In genomic region chr2:91972121-91972566, GRCm38 (mm10) we compare ENCODE assay signal across 9 mouse cellular contexts. TPM values are rescaled to one million over a fixed set of nuclear protein-coding genes. Genes with fewer than 3 reads are reported as not detected.
DNase-seq lines count a peak whose midpoint lies in the region; ATAC-seq and TF ChIP-seq lines count a peak whose summit lies in the region.
"Had no signal": no experiment of that assay in that cellular context is flagged by ENCODE, and none has a peak within 500 bp of the region (broad histone marks: within the 10 kb centered on the region; RNA-seq: fewer than 3 reads in every experiment).

No protein-coding gene starts in this region.

- peaks cover 32% of the 10 kb centered on the region for H3K27me3 ChIP-seq in kidney, embryonic 16.5 days (ENCODE audit: insufficient read depth, low read length)
- H3K27me3 ChIP-seq in hindbrain, postnatal 0 days (ENCODE audit: insufficient read depth, low read length) = no peaks in the 10 kb centered on the region

- no peaks in the 10 kb centered on the region for H3K9me3 ChIP-seq in kidney, embryonic 16.5 days (ENCODE audit: low read length)
- H3K9me3 ChIP-seq in hindbrain, postnatal 0 days (ENCODE audit: low read length) = no peaks in the 10 kb centered on the region

- DNase-seq in kidney, adult 8-10 months = no peak
- DNase-seq in brain, adult 2 months (ENCODE audit: low read depth, low spot score) = peak; percentile 56
- DNase-seq in hindbrain, postnatal 0 days (ENCODE audit: low spot score) = no peak
- no peak for DNase-seq in layer of hippocampus, adult 9-11 months
- DNase-seq in left cerebral cortex, adult 18-20 months (ENCODE audit: low spot score in 2 of 2) = no peak

- H3K27ac ChIP-seq in kidney, embryonic 16.5 days (ENCODE audit: low read length) = peak overlapping the region; percentile 77
- H3K27ac ChIP-seq in hindbrain, postnatal 0 days = peak overlapping the region; percentile 73; the same call in 1 of the 2 replicates

- H3K9ac ChIP-seq in kidney, embryonic 16.5 days (replicated peaks; ENCODE audit: low read length) = no peak overlapping the region
- no peak overlapping the region for H3K9ac ChIP-seq in hindbrain, postnatal 0 days (replicated peaks; ENCODE audit: low read length)

- 21% methylated on average over 13 of the region's 13 CpGs for WGBS in kidney, embryonic 16.5 days
- WGBS in hindbrain, postnatal 0 days = 39% methylated on average over 13 of the region's 13 CpGs

- H3K4me2 ChIP-seq in kidney, embryonic 16.5 days (replicated peaks; ENCODE audit: low read depth, low read length) = no peak overlapping the region
- peak overlapping the region; percentile 11; the same call in 1 of the 2 replicates for H3K4me2 ChIP-seq in hindbrain, postnatal 0 days (ENCODE audit: low read depth, low read length)

- TF ChIP-seq CTCF in hindbrain, postnatal 0 days (IDR thresholded peaks at IDR 0.05; ENCODE audit: low read depth) = no peak

- H3K36me3 ChIP-seq in kidney, embryonic 16.5 days (ENCODE audit: insufficient read depth, low read length) = no peaks in the 10 kb centered on the region
- no peaks in the 10 kb centered on the region for H3K36me3 ChIP-seq in hindbrain, postnatal 0 days (ENCODE audit: insufficient read depth, low read length)

- H3K4me1 ChIP-seq in kidney, embryonic 16.5 days (ENCODE audit: insufficient read depth, low read length) = peaks cover 30% of the 10 kb centered on the region
- H3K4me1 ChIP-seq in hindbrain, postnatal 0 days (ENCODE audit: insufficient read depth, low read length) = peaks cover 12% of the 10 kb centered on the region

- ATAC-seq in kidney, embryonic 16.5 days (ENCODE audit: low FRiP score, low TSS enrichment) = peak; percentile 42
- ATAC-seq in hindbrain, postnatal 0 days = no peak
- ATAC-seq in megakaryocyte progenitor cell, adult 5-6 weeks (replicated peaks; ENCODE audit: poor library complexity) = peak; percentile 87
- no peak for ATAC-seq in megakaryocyte-erythroid progenitor cell, adult 5-6 weeks (replicated peaks; ENCODE audit: low FRiP score, low TSS enrichment, poor library complexity, severe bottlenecking)

- H3K4me3 ChIP-seq in kidney, embryonic 16.5 days (ENCODE audit: low read length) = no peak overlapping the region
- no peak overlapping the region for H3K4me3 ChIP-seq in hindbrain, postnatal 0 days (ENCODE audit: low read length)

RNA-seq across cellular contexts. Expression of gene Dgkz, which starts 3.5 kb away (rescaled TPM):
- 52.0 and 52.1 TPM in 2 replicates for polyA plus RNA-seq in kidney, embryonic 16.5 days (2015; fragmentation: Nextera tagmentation; extraction: Ambion mirVana)
- 150 and 163 TPM in 2 replicates for total RNA-seq in hindbrain, postnatal 0 days (2014; rRNA removed)
- 40.7 and 41.2 TPM in 2 replicates for polyA plus RNA-seq in hindbrain, postnatal 0 days (2015; fragmentation: Nextera tagmentation; extraction: Ambion mirVana)
- total RNA-seq in megakaryocyte progenitor cell, adult 5-6 weeks (2015) = 111 and 112 TPM in 2 replicates
- 76.3 and 94.7 TPM in 2 replicates for total RNA-seq in megakaryocyte progenitor cell, adult 5-6 weeks (2017)
- total RNA-seq in left cerebral cortex, adult 18-20 months (2021) = 100 to 1,000 TPM; 491 to 526 TPM
- 172 and 204 TPM in 2 replicates for total RNA-seq in megakaryocyte-erythroid progenitor cell, adult 5-6 weeks (2014; fragmentation: Nextera tagmentation)
- total RNA-seq in megakaryocyte-erythroid progenitor cell, adult 5-6 weeks (2017) = 44.4 and 60.2 TPM in 2 replicates

RNA-seq across cellular contexts. Expression of gene Gm9821, which starts 26.6 kb away (rescaled TPM):
- 0.27 and 0.71 TPM in 2 replicates for polyA plus RNA-seq in kidney, embryonic 16.5 days (2015; fragmentation: Nextera tagmentation; extraction: Ambion mirVana)
- total RNA-seq in hindbrain, postnatal 0 days (2014; rRNA removed) = not detected in 2 replicates
- polyA plus RNA-seq in hindbrain, postnatal 0 days (2015; fragmentation: Nextera tagmentation; extraction: Ambion mirVana) = 0.08 TPM in 1 of 2 replicates, not detected in the other
- total RNA-seq in megakaryocyte progenitor cell, adult 5-6 weeks (2015) = not detected in 2 replicates
- total RNA-seq in megakaryocyte progenitor cell, adult 5-6 weeks (2017) = 0.21 and 0.95 TPM in 2 replicates
- not detected for total RNA-seq in left cerebral cortex, adult 18-20 months (2021)
- not detected in 2 replicates for total RNA-seq in megakaryocyte-erythroid progenitor cell, adult 5-6 weeks (2014; fragmentation: Nextera tagmentation)
- 0.33 and 1.5 TPM in 2 replicates for total RNA-seq in megakaryocyte-erythroid progenitor cell, adult 5-6 weeks (2017)
- total RNA-seq: adrenal gland, postnatal 36 days had no signal

RNA-seq across cellular contexts. Expression of gene Mdk, which starts 40.0 kb away (rescaled TPM):
- polyA plus RNA-seq in kidney, embryonic 16.5 days (2015; fragmentation: Nextera tagmentation; extraction: Ambion mirVana) = 1,159 and 1,184 TPM in 2 replicates
- total RNA-seq in hindbrain, postnatal 0 days (2014; rRNA removed) = 54.9 and 78.4 TPM in 2 replicates
- polyA plus RNA-seq in hindbrain, postnatal 0 days (2015; fragmentation: Nextera tagmentation; extraction: Ambion mirVana) = 167 and 171 TPM in 2 replicates
- 0.32 and 0.86 TPM in 2 replicates for total RNA-seq in megakaryocyte progenitor cell, adult 5-6 weeks (2015)
- total RNA-seq in megakaryocyte progenitor cell, adult 5-6 weeks (2017) = 0.12 and 0.30 TPM in 2 replicates
- 10 to 100 TPM; 19.0 to 23.8 TPM for total RNA-seq in left cerebral cortex, adult 18-20 months (2021)
- total RNA-seq in megakaryocyte-erythroid progenitor cell, adult 5-6 weeks (2014; fragmentation: Nextera tagmentation) = 2.1 TPM in 1 of 2 replicates, not detected in the other
- 0.75 TPM in 1 of 2 replicates, not detected in the other for total RNA-seq in megakaryocyte-erythroid progenitor cell, adult 5-6 weeks (2017)

RNA-seq across cellular contexts. Expression of gene Chrm4, which starts 45.1 kb away (rescaled TPM):
- polyA plus RNA-seq in kidney, embryonic 16.5 days (2015; fragmentation: Nextera tagmentation; extraction: Ambion mirVana) = 0.11 and 0.19 TPM in 2 replicates
- 3.3 and 4.4 TPM in 2 replicates for total RNA-seq in hindbrain, postnatal 0 days (2014; rRNA removed)
- 0.75 and 0.93 TPM in 2 replicates for polyA plus RNA-seq in hindbrain, postnatal 0 days (2015; fragmentation: Nextera tagmentation; extraction: Ambion mirVana)
- 0.17 TPM in 2 replicates for total RNA-seq in megakaryocyte progenitor cell, adult 5-6 weeks (2015)
- 0.17 TPM in 1 of 2 replicates, not detected in the other for total RNA-seq in megakaryocyte progenitor cell, adult 5-6 weeks (2017)
- 10 to 100 TPM; 56.6 to 61.4 TPM for total RNA-seq in left cerebral cortex, adult 18-20 months (2021)
- total RNA-seq in megakaryocyte-erythroid progenitor cell, adult 5-6 weeks (2014; fragmentation: Nextera tagmentation) = 0.94 TPM in 1 of 2 replicates, not detected in the other
- total RNA-seq in megakaryocyte-erythroid progenitor cell, adult 5-6 weeks (2017) = not detected in 2 replicates

RNA-seq across cellular contexts. Expression of gene Creb3l1, which starts 52.2 kb away (rescaled TPM):
- polyA plus RNA-seq in kidney, embryonic 16.5 days (2015; fragmentation: Nextera tagmentation; extraction: Ambion mirVana) = 12.3 and 14.9 TPM in 2 replicates
- total RNA-seq in hindbrain, postnatal 0 days (2014; rRNA removed) = 3.4 and 3.5 TPM in 2 replicates
- 3.2 and 3.5 TPM in 2 replicates for polyA plus RNA-seq in hindbrain, postnatal 0 days (2015; fragmentation: Nextera tagmentation; extraction: Ambion mirVana)
- 1.1 and 2.0 TPM in 2 replicates for total RNA-seq in megakaryocyte progenitor cell, adult 5-6 weeks (2015)
- 0.10 and 0.37 TPM in 2 replicates for total RNA-seq in megakaryocyte progenitor cell, adult 5-6 weeks (2017)
- total RNA-seq in left cerebral cortex, adult 18-20 months (2021) = 1 to 10 TPM; 2.3 to 2.6 TPM
- 0.33 TPM in 1 of 2 replicates, not detected in the other for total RNA-seq in megakaryocyte-erythroid progenitor cell, adult 5-6 weeks (2014; fragmentation: Nextera tagmentation)
- 0.38 TPM in 1 of 2 replicates, not detected in the other for total RNA-seq in megakaryocyte-erythroid progenitor cell, adult 5-6 weeks (2017)

Comparison
In these comparisons a context has a peak if more than half of its experiments do, and no peak if none do; other contexts are left out.
1. ATAC-seq: peak in kidney, embryonic 16.5 days (single experiment) and megakaryocyte progenitor cell, adult 5-6 weeks (single experiment); none in hindbrain, postnatal 0 days (single experiment) and megakaryocyte-erythroid progenitor cell, adult 5-6 weeks (single experiment).
2. RNA of gene Mdk, which starts 40.0 kb away (total RNA-seq): 54.9 to 78.4 TPM in hindbrain, postnatal 0 days and 19.0 to 23.8 TPM in left cerebral cortex, adult 18-20 months; 0.75 to 2.1 TPM in megakaryocyte-erythroid progenitor cell, adult 5-6 weeks and 0.12 to 0.86 TPM in megakaryocyte progenitor cell, adult 5-6 weeks; every median in the first group is over 4 times any median in the second.